Mouse (Mus musculus): ENCODE results near the gene Mex3d.

DNA sequence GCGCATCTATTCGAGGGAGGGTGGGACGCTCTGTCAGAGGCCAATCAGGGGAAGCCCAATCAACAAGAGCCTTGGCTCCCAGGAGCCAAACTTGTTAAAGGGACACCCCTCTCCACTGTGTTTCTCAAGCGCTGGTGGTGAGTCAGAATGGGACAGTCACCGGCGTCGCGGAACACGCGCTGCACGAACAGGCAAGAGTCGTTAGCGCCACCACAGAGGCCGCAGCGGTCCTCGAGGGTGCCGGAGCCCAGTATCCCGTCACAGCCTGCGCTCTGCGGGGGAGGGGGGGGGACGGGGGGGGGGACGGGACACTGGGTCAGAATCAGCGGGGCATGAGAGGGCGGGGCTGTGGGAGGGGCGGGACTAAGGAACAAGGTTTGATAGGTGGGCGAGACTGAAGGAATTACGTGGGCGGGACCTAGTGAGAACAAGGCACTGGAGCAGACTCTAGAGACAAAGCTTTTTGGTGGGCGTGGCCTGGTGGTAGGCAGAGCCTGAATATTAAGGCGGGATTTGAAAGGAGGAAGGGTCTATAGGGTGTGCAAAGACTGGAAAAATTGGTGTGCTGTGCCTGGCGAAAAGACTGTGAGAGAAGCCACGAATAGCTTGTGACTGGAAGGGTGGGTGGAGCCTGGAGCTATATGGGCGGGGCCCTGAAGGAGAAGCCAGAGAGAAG lies 44.6 kb downstream of the Mex3d start:
- TF ChIP-seq POLR2A (IDR thresholded peaks at IDR 0.05; ENCODE audit: control insufficient read depth, low read depth, low read length) (no peak), CTCF (IDR thresholded peaks at IDR 0.05; ENCODE audit: control insufficient read depth, insufficient read depth, insufficient replicate concordance, low read depth, low read length) (no peak)

Data from testis, adult 2 months (tissue).